Mouse (Mus musculus) hindlimb bud, embryonic 11.5 days (tissue): ENCODE measurements around the gene Tlx1.

Experiments used
- DNase-seq: peaks from one replicate; pipeline ENCODE4 v3.0.0-alpha.2; 2012; ENCODE audit warnings: low read depth, low spot score; ENCODE audit errors: extremely low spot score

The Tlx1 gene

DNA sequence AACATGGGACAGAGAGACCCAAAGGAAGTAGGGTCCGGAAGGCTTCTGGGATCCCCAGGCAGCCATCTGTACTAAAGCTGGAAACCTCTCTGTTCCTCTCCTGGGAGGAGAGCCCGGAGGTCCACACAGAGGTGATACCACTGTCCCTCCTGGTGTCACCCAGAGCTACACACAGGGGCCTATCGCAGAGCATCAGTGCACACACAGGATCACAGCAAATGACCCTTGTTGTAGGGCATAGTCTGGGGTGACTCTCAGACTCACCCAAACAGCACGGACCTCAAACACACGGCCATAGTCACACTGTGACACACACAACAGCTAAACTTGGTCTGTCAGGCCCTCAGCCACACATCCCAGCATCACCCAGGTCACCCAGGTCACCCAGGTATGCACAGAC is 5.9 kb downstream of the Tlx1 start:
- DNase-seq, result no peak

DNA sequence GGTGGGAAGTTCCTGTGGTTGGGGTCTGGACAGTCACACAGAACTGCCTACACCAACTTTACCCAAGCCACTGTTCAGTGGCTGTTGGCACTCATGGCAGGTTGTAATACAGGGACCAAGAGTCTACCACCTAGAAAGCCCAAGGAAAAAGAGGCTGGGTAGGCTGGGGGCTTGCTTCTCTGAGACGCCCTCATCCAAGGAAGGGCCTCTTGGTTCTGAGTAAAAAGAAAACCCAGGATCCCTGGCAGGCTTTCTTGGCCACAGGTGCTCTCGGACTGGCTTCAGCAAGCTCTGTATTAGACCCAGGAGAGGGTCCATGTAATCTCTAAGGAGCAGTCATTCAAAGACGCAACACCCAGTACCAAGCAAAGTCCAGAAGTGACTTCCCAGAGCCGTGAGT is 7.7 kb downstream of the Tlx1 start:
- DNase-seq, result no peak

GRCm38 (mm10) chr19:45158896-45159295 is 8.4 kb downstream of the Tlx1 start:
- DNase-seq, result no peak

DNA sequence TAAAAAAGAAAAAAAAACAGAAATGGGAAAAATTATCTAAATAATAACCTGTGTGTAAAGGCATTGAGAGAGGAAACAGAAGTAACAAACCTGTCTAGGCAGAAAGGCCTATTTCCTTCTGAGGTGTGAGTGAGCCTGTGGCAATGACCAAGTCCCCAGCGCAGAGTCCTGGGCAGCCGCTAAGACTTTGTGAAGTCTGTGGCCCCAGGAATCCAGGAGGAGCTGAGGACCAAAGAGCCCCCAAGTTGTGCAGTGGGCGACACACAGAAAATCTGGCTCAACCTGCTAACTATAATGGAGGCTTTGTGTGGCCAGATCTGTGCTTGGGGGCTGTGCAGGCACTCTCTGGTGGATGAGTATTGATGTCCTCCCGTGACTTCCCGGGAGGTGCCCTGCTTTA is 9.0 kb downstream of the Tlx1 start:
- no peak for DNase-seq

DNA sequence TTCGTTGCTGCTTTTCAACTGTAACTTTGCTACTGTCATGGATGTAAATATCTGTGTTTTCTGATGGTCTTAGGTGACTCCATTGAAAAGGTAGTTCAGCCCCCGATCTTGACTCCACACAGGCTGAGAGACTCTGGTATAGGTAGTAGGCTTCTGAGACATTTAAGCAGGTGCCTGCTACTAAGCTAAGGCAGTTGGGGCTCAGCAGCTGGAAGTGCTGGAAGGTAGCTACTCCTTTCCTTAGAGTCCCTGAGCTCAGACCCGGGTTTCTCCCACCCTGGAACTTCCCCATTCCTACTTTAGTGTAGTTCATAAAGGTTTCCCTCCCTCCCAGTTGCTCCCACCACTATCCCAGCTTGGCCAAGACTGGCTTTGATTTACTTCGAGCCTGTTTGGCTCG is 9.5 kb downstream of the Tlx1 start:
- DNase-seq, result no peak

DNA sequence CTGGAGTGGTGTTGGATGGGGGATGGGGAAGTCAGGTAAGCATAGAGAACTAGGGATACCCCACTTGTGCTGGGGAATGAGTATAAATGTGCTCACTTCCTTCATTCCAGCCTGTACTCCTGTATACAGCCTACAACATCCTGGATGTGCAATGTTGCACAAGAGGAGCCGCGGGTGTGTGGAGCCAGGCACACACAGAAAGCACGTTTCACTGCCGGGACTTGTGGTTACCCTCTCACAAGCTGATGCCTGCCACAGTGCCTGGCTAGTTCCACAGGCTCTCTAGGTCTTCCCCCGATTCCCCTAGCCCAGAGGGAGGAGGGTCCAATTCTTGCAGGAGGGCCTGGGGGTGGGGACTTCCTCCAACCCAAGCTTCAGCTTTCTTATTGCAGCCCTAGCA is 10.0 kb downstream of the Tlx1 start:
- no peak for DNase-seq

DNA sequence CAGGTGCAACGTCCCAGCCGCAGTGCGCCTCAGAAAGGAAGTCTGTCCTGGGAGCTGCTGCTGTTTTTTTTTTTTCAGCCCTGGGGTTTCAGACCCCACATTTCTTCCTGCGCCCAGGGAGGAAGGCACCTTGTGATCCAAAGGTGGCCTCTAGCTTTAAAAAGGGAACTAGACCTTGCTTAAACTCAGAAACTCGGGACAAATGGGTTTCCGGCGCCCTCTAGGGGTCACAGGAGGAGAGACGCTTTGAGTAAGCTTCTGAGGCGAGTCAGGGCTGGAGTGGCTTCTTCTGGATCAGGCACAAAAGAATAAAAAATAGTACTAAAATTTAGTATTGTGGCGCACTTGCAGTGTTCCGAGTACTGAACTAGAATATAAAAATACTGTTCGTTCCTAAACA is 10.6 kb downstream of the Tlx1 start:
- DNase-seq, result no peak

GRCm38 (mm10) chr19:45162181-45162580 is 11.7 kb downstream of the Tlx1 start:
- DNase-seq, result no peak

GRCm38 (mm10) chr19:45162871-45163270 is 12.4 kb downstream of the Tlx1 start:
- DNase-seq, result no peak

GRCm38 (mm10) chr19:45170451-45170850 is 20.0 kb downstream of the Tlx1 start:
- no peak for DNase-seq

- DNase-seq, result no peak
Measured at GRCm38 (mm10) chr19:45174803-45175202, 24.3 kb downstream of the Tlx1 start.

GRCm38 (mm10) chr19:45176269-45176668 is 25.8 kb downstream of the Tlx1 start:
- no peak for DNase-seq

DNA sequence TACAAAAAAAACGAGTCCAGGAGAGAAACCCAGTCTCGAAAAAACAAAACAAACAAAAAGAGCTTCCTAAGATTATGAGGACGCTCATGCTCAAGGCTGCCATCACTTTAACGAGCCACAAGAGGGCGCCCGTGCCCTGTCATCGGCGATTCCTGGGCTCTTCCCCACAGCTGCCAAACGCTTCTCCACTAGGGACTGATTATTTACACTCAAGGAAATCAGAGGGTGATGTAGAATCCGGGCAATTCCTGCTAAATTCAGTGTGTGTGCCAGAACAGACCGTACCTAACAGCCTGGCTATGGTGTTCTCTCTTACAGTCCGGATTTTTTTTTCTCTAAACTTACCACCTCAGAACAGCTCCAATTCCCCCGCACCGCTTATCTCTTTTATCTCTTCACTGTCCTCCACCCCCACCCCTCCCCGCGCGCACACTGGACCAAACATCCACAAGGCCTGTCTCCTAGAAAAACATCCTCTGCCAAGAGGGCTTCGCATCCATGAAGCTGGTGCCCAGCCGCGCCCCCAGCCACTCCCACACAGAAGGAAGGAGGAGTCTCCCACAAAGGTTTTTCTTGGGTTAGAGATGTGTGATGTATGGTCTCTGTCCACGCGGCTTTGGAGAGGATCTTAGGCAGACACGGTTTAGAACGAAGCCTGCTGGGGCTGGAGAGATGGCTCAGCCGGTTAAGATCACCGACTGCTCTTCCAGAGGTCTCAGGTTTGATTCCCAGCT is 26.7 kb downstream of the Tlx1 start:
- DNase-seq, result no peak

- DNase-seq, result no peak
Measured at GRCm38 (mm10) chr19:45179451-45179850, 29.0 kb downstream of the Tlx1 start.

GRCm38 (mm10) chr19:45180447-45180846 is 30.0 kb downstream of the Tlx1 start:
- DNase-seq, result no peak

- DNase-seq, result no peak
Measured at GRCm38 (mm10) chr19:45194651-45195050, 44.2 kb downstream of the Tlx1 start.

- DNase-seq, result no peak
Measured at GRCm38 (mm10) chr19:45196967-45197366, 46.5 kb downstream of the Tlx1 start.

- DNase-seq, result no peak
Measured at GRCm38 (mm10) chr19:45205311-45206105, 55.0 kb downstream of the Tlx1 start.
